Mouse (Mus musculus): ENCODE measurements at regions not wholly inside any gene's neighbourhood (a gene's known extent, or its start where the extent isn't known, plus 50 kb on each side); places are given as distances from the start of the nearest gene placed in this dataset.

DNA sequence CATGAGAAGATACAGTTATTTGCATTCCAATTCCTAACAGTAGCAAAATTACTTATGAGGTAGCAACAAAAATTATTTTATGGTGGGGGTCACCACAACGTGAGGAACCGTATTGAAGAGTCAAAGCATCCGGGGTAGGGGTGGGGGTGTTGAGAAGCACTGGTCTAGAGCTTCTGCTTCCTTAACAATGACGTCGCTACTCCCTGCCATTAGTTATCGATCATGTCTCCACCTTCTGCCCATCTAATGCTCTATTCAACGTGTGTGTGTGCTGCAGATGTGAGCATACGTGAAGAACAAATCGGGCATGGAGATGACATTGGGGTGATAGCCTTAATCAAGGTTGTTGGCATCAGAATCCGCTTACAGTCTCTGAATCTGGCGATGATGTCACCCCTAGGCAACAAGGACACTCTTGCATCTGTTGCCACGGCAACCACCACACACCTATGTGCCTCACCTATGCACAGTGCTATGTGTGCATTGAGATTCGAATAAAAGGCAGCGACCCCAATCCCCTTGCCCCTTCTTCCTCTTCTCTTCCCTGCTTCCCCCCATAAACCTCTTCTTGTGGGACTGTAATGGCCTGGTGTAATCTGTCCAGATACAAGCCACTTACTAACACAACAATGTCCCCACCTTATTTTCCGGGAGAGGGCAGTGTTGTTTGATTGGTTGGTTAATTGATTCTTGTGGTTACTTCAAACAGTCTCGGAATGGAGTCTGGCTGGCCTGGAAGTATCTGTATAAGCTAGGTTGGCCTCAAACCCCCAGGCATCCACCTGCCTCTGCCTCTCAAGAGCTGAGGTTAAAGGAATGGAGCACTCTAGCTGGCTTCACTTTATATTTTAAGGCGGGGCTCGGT, 50.8 kb upstream of the Sub1 start:
- no peaks in the 10 kb centered on the region for H3K79me2 ChIP-seq (ENCODE audit: control insufficient read depth, insufficient read depth)
- no peak overlapping the region for H3K4me3 ChIP-seq (ENCODE audit: insufficient read depth, poor library complexity, severe bottlenecking)
- peaks cover 17% of the 10 kb centered on the region for H3K27me3 ChIP-seq (ENCODE audit: control insufficient read depth, insufficient read depth, insufficient read length)
- H3K79me3 ChIP-seq (ENCODE audit: low read depth), result no peaks in the 10 kb centered on the region
- no peak for TF ChIP-seq FOSL1 (IDR thresholded peaks at IDR 0.05; ENCODE audit: insufficient read depth, low read length, poor library complexity, severe bottlenecking)
- TF ChIP-seq CTCF (IDR thresholded peaks at IDR 0.05; ENCODE audit: control insufficient read depth, insufficient read depth, insufficient read length), result no peak
- TF ChIP-seq MYOD1 (IDR thresholded peaks at IDR 0.05; ENCODE audit: control insufficient read depth, insufficient read length, low read depth), result peak; percentile 25
- no peak for TF ChIP-seq MAX (IDR thresholded peaks at IDR 0.05)
- no peaks in the 10 kb centered on the region for H3K36me3 ChIP-seq (ENCODE audit: control insufficient read depth, insufficient read depth)
- no peak overlapping the region for H3ac ChIP-seq (ENCODE audit: control insufficient read depth, insufficient read length, low read depth)

All from C2C12 (cell line).